Mouse (Mus musculus): ENCODE data around the gene Stra6.
A peak's percentile ranks its signal among the peaks of the same experiment; 100 is the strongest.

Stra6 gene

DNA sequence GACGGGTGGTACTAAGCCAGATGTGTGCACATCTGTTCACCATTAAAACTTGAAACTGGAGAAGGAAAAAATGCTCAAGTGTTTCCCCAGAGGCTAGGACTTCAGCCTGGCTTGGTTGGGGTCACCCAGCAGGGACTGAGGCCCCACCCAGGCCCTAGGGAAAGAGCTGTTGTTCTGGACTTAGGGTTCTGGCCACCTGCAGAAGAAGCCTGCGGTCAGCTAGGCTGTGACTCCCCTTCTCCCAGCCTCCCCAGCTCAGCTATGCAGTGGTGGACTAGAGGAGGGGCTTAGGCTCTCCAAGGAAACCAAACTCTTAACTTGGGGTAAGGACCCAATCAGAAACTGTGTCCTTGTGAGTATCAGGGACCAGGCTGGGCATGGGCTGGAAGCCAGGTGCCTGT, 72.3 kb downstream of the Stra6 start:
- no peak for DNase-seq

GRCm38 (mm10) chr9:58139947-58140346, 76.4 kb downstream of the Stra6 start:
- DNase-seq, result peak; percentile 67 to 77

GRCm38 (mm10) chr9:58143419-58143818, 79.8 kb downstream of the Stra6 start:
- peak; percentile 59 to 85 for DNase-seq

GRCm38 (mm10) chr9:58144664-58145063, 81.1 kb downstream of the Stra6 start:
- DNase-seq, result no peak

GRCm38 (mm10) chr9:58145417-58145816, 81.8 kb downstream of the Stra6 start:
- no peak for DNase-seq

GRCm38 (mm10) chr9:58148806-58149205, 85.2 kb downstream of the Stra6 start:
- no peak for DNase-seq

- DNase-seq, result no peak
These were observed 87.3 kb downstream of the Stra6 start for GRCm38 (mm10) chr9:58150733-58151361.

- DNase-seq, result peak in 1 of 2 experiments; percentile 57
These were observed 89.5 kb downstream of the Stra6 start for GRCm38 (mm10) chr9:58153095-58153494.

DNA sequence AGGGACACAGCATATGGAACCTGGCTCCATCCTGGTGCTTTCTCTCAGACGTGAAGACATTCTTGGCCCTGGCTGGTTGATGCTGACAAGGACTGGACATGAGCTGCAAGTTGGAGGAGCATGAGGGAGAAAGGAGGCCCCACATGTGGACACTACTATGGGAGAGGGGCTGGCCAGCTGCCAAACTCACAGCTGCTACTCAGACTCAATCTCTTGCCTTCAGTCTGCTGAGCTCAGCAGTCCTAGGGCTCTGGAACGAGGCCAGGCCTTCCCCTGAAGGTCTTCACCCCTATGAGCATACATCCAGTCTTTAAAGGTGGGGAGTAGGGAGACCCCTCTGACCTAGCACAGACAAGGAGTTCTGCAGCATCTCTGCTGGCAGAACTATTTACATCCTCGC, 91.8 kb downstream of the Stra6 start:
- DNase-seq, result peak; percentile 70 to 91

DNA sequence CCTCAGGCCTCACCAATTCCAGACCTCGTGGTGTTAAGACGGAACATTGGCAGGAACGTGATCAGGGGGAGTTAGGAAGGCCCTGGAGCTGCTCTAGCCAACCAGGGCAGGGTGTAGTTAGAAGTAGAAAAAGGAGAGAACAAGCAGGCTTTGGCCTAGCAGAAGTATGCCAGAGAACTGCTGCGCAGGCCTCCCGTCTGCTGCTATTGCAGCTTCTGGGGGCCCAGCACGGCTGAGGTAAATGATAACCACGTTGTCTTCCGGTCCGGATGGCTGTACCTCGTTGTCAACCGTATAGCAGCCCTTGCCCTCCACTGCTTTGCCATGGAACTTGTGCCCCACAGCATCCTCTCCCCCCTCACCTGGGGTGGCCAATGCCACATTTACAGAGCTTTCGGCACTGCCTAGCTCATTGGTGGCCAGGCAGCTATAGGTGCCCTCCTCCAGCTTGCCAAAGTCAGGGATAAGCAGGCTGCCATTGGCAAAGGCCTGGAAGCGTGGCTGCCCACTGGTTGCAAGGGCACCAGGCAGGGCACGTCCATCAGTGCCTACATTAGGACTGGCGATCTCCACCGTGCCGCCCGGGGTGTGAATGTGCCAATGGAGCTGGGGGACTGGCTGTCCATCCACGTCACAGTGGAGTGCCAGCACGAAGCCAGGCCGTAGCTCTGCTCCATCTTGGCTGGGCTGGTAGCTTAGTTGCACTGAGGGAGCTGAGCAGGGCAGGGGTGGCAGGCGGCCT, 93.4 kb downstream of the Stra6 start:
- peak in 1 of 2 experiments; percentile 23 for DNase-seq

- DNase-seq, result no peak
These were observed 94.2 kb downstream of the Stra6 start for GRCm38 (mm10) chr9:58157838-58158237.

- DNase-seq, result peak; percentile 37 to 76
These were observed 95.1 kb downstream of the Stra6 start for GRCm38 (mm10) chr9:58158541-58159311.

DNA sequence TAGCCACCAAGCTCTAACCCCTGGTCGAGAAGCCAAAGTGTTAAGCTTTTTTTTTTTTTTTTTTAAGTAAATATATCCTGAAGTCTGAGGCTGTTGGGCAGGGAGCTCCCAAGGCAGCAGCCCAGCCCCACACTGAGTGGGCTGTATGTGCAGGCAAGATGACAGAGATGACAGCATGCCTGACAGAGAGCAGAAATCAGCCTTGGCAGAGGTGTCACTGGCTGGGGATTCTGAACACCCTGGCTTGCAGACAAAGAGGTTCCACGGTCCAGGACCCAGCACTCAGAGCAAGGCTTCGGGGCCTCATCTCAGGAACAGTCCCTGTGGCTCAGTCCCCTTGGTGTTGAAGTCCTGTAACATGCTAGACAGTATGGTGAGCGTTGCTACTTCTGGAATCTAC, 96.3 kb downstream of the Stra6 start:
- DNase-seq, result peak in 1 of 2 experiments; percentile 61

GRCm38 (mm10) chr9:58160315-58160714, 96.7 kb downstream of the Stra6 start:
- peak in 1 of 2 experiments; percentile 12 for DNase-seq

- peak in 1 of 2 experiments; percentile 14 for DNase-seq
These were observed 98.6 kb downstream of the Stra6 start for GRCm38 (mm10) chr9:58162173-58162572.

- DNase-seq, result peak in 1 of 2 experiments; percentile 17
These were observed 99.6 kb downstream of the Stra6 start for GRCm38 (mm10) chr9:58163146-58163545.

DNA sequence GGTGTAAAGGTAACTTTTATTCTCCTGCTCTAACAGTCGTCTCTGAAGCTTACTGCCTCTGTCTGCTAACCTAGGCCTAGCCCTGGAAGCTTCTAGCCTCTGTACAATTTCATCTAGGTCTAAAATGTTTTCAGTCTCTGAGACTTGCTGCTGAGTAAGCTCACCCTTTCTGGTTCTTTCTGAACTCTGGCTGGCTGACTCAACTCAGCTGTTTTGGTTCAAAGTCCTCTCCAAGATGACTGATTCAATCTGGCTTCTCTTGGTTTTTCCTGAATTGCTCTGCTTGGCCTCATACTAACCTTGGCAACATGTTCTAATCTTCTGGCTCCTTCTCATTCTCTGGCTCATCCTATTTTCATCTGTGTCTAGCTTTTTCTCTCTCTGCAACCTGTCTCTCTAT, 102.2 kb downstream of the Stra6 start:
- DNase-seq, result no peak

- no peak for DNase-seq
These were observed 105.3 kb downstream of the Stra6 start for GRCm38 (mm10) chr9:58168880-58169279.

DNA sequence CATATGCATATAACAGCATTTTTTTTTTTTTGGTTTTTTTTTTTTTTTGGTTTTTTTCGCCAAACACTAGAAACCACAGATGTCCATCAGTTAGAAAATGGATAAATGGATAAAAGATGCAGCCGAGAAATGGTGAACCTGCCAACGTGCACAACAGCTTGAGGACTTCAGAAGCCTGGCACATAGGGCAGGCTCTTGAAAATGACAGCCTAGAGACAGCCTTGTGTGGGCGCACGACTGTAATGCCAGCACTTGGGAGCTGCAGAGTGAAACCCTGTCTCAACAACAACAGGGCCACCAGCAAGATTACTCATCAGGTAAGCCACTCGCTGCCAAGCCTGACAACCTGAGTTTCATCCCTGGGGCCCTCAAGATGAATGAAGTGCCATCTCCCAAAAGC, 105.8 kb downstream of the Stra6 start:
- DNase-seq, result no peak

- DNase-seq, result no peak
These were observed 109.3 kb downstream of the Stra6 start for GRCm38 (mm10) chr9:58172863-58173262.

DNA sequence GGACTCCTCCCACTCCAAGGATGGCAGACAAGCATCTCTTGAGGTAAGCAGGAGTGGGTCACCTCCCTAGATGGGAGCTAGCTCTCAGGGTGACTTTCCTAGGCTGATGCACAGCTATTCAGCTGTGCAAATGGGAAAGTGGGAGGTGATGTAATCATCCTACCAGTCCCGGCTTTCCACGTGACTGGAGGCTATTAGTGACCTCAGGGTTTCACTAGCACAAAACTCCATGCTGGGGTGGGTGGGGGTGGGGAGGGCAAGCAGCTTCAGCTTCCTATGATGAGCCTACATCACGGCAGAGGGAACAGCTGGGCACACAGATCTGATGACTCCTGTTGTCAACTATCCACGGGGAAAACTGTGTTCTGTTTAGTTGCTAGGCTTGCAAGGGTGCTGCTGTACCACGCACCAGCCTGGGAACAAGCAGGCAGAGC, 111.2 kb downstream of the Stra6 start:
- DNase-seq, result no peak

- no peak for DNase-seq
These were observed 112.3 kb downstream of the Stra6 start for GRCm38 (mm10) chr9:58175745-58176487.

DNA sequence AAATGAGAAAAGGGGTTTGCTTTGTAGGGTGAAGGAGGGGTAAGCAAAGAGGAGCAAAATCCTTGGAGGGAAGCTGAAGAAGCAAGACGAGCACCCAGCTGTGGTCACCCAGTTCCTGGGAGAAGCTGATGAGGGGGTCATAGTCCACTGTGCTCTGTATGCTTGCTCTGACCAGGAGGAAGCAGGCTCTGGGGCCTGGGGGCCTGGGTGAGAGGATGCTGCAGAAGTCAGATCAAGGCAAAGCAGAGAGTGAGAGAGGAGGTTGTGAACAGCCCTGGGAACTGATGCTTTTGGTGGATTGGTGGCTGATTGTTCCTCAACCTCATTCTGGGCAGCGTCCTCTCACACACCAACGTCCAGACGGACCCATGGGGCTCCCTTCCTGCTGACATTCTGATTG, 113.6 kb downstream of the Stra6 start:
- no peak for DNase-seq
